Mouse (Mus musculus) macrophage (primary cell): ENCODE measurements around the gene Camkmt. TPM values are rescaled to one million over a fixed set of nuclear protein-coding genes. Genes with fewer than 3 reads are reported as not detected.

Source experiments
- H3K27ac ChIP-seq: fragments of 350-480 bp; formaldehyde crosslinking; 2 replicates; pipeline ENCODE4 v1.9.0; 2021
- H3K36me3 ChIP-seq: fragments of 350-480 bp; formaldehyde crosslinking; 2 replicates; pipeline ENCODE4 v1.9.0; 2021; ENCODE audit errors: inconsistent target
- H3K4me3 ChIP-seq: fragments of 350-480 bp; formaldehyde crosslinking; 2 replicates; pipeline ENCODE4 v1.9.0; 2021; ENCODE audit errors: inconsistent target
- H3K79me2 ChIP-seq: fragments of 350-480 bp; formaldehyde crosslinking; 2 replicates; pipeline ENCODE4 v1.9.0; 2021; ENCODE audit errors: inconsistent target
- WGBS: methylation state at CpG from one replicate; pipeline ENCODE4 v1.1.7; 2026; ENCODE audit warnings: inconsistent platforms; ENCODE audit not compliant: missing documents; 5-methylcytosine and 5-hydroxymethylcytosine counted together
- polyA plus RNA-seq: library from polyadenylated mRNA; stranded (reverse); fragments of 250-400 nt; gene quantifications from 3 replicates; pipeline ENCODE4 v1.2.4, GENCODE M21; 2018; ENCODE audit warnings: inconsistent platforms

Camkmt gene
- polyA plus RNA-seq, 1 experiment from 2014 or later: 4.7 TPM

- Histone ChIP-seq H3K4me3 (no peak overlapping the region), H3K79me2 (no peaks in the 10 kb centered on the region), H3K27ac (no peak overlapping the region), H3K36me3 (no peaks in the 10 kb centered on the region)
- WGBS: 84% methylated on average over 4 of the region's 4 CpGs
These were observed 310.4 kb downstream of the Camkmt start for GRCm38 (mm10) chr17:85400751-85401150.

- WGBS: 89% methylated on average over 5 of the region's 5 CpGs
- Histone ChIP-seq H3K4me3 (no peak overlapping the region), H3K36me3 (no peaks in the 10 kb centered on the region), H3K27ac (no peak overlapping the region), H3K79me2 (no peaks in the 10 kb centered on the region)
These were observed 314.8 kb downstream of the Camkmt start for GRCm38 (mm10) chr17:85405161-85405560.

GRCm38 (mm10) chr17:85406195-85406594, 315.8 kb downstream of the Camkmt start:
- WGBS: 96% methylated on average over 10 of the region's 10 CpGs
- no peaks in the 10 kb centered on the region for H3K79me2 ChIP-seq
- no peak overlapping the region for H3K4me3 ChIP-seq
- H3K27ac ChIP-seq: no peak overlapping the region
- H3K36me3 ChIP-seq: no peaks in the 10 kb centered on the region

DNA sequence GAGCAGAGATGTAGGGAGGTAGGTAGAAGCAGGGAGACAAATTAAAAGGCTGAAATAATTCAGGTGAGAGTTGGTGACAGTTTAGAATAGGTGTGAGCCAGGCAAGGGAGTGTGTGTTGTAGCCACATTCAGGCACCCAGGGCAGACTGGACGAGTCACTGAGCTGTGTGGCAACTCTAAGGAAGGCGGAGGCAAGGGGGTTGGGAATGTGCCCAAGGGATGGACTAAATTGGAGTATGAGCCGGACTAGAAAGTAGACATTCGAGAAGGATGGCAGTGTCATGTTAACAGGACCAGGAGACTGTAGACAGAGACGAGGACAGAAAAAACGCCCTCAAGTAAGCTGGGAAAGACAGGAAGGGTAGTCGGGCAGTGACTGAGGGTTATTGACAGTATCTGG, 338.5 kb downstream of the Camkmt start:
- H3K36me3 ChIP-seq: no peaks in the 10 kb centered on the region
- WGBS: 94% methylated on average over 7 of the region's 7 CpGs
- H3K79me2 ChIP-seq: no peaks in the 10 kb centered on the region
- no peak overlapping the region for H3K4me3 ChIP-seq
- no peak overlapping the region for H3K27ac ChIP-seq

GRCm38 (mm10) chr17:85432923-85433322, 342.6 kb downstream of the Camkmt start:
- Histone ChIP-seq H3K79me2 (no peaks in the 10 kb centered on the region), H3K4me3 (no peak overlapping the region), H3K36me3 (no peaks in the 10 kb centered on the region), H3K27ac (no peak overlapping the region)
- 64% methylated on average over 8 of the region's 8 CpGs for WGBS

- Histone ChIP-seq H3K79me2 (no peaks in the 10 kb centered on the region), H3K4me3 (no peak overlapping the region), H3K36me3 (no peaks in the 10 kb centered on the region), H3K27ac (no peak overlapping the region)
- WGBS: 89% methylated on average over 8 of the region's 8 CpGs
These were observed 352.7 kb downstream of the Camkmt start for GRCm38 (mm10) chr17:85443036-85443435.

DNA sequence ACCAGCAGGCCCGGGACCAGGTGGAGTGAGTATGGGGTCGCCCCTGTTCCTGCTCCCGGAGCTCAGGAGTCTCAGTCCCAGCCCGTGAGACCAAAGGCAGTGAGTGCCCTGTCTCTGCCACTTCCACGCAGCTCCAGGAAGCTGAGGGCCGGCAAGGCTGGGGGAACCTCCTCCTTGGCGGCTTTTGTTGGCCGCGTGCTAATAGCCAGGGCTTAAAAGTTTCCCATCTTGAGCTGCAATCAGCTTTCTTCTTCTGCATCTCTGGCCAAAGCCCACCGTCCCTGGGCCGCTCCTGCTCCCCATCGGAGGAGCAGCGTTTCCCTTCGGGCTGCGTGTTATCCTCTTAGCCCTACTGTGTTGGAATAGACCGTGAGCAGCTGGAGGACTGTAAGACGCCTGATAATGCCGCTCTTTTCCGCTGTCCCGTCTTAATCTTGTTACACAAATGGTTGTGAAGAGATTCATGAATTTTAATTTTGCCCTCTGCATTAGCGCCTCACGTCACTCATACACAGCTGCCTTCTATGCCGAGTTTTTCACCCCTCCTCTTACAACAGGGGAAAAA, 364.1 kb downstream of the Camkmt start:
- no peak overlapping the region for H3K27ac ChIP-seq
- no peaks in the 10 kb centered on the region for H3K79me2 ChIP-seq
- WGBS: 9% methylated on average over 23 of the region's 23 CpGs
- no peaks in the 10 kb centered on the region for H3K36me3 ChIP-seq
- H3K4me3 ChIP-seq: no peak overlapping the region

DNA sequence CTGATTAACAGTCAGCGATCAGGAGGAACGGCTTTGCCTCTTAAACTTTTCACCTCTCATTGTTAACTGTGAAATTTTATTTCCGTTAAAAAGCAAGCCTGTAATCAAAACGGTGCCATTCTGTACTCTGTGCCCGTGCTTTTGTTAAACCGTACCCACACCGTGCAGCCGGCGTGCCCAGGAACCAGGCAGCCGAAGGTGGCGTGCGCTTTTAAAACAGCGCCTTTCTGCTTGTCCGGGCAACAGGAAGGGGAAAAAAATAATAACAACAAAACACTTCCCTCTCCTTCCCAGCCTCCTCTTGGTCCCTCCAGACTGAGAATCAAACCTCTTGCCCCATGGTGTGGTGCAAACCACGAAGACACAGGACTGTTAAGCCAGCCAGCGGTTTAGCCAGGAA, 364.7 kb downstream of the Camkmt start:
- Histone ChIP-seq H3K79me2 (no peaks in the 10 kb centered on the region), H3K4me3 (no peak overlapping the region)

GRCm38 (mm10) chr17:85458075-85458474, 367.7 kb downstream of the Camkmt start:
- WGBS: 16% methylated on average over 14 of the region's 14 CpGs
- H3K36me3 ChIP-seq: no peaks in the 10 kb centered on the region
- no peak overlapping the region for H3K4me3 ChIP-seq
- no peaks in the 10 kb centered on the region for H3K79me2 ChIP-seq
- no peak overlapping the region for H3K27ac ChIP-seq

More for the DNA sequence above, 364.7 kb downstream of the Camkmt start:
- H3K36me3 ChIP-seq: no peaks in the 10 kb centered on the region
- no peak overlapping the region for H3K27ac ChIP-seq
- WGBS: 4% methylated on average over 16 of the region's 16 CpGs

DNA sequence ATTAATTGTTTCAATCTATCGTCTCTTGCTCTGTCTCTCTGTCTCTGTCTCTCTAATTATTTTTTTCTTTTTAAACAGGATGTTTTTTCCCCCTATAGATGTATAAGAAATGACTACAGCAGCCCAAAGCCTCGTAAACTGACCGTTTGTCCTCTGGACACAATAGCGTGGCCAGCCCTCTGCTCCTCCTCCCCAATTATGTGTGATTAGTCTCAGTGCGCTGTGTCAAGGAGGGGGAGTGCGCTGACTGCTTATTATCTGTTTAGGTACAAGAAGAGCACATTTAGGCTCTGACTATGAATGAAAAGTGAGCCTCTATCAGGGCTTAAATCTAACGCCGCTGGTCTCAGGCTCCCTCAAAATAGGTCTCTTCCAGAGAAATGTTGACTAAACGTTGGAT, 368.2 kb downstream of the Camkmt start:
- no peak overlapping the region for H3K4me3 ChIP-seq
- 34% methylated on average over 9 of the region's 9 CpGs for WGBS
- H3K27ac ChIP-seq: no peak overlapping the region
- H3K79me2 ChIP-seq: no peaks in the 10 kb centered on the region
- no peaks in the 10 kb centered on the region for H3K36me3 ChIP-seq

- no peaks in the 10 kb centered on the region for H3K79me2 ChIP-seq
- 41% methylated on average over 3 of the region's 3 CpGs for WGBS
- no peaks in the 10 kb centered on the region for H3K36me3 ChIP-seq
- H3K4me3 ChIP-seq: no peak overlapping the region
- H3K27ac ChIP-seq: no peak overlapping the region
These were observed 371.2 kb downstream of the Camkmt start for GRCm38 (mm10) chr17:85461577-85461976.

DNA sequence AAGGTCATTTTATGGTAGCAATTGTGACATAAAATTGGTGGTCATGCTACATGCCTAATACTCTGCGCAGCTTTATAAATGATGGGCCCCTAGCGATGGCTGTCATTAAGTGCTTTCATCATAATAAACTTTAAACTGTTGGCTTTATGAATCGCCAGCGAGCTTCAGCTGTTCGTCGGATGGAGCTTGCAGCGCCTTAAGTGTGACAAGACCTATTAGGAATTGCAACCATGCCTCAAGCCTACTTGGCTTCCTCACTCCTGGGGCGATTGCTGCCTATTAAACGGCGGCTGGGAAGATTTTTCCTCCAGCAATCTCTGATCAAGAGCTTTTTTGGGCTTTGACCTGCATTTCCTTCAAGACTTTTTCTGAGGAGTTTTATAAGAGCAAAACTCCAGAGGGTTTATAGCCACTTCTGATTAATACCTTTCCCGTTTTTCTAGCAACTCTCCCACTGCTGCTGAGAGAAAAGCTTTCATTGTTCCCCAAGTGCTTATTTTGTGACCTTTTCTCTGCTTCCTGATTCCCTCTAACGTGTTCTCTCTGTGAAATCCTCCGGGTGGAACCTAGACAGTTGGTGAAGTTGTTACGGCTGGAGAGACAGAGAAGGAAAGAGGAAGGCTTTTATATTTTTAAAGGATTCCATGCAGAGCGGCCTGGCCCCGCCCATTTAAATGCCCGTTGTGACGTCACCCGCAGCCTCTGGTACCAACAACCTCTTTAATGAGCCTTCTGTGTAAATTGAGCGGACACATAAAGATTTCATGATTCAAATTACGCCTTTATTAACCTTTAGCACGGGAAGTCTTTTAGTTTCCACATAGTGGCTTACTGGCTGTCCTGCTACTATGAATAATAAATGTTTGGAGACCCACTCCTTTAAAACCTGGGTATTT, 373.4 kb downstream of the Camkmt start:
- Histone ChIP-seq H3K4me3 (no peak overlapping the region), H3K27ac (no peak overlapping the region), H3K79me2 (no peaks in the 10 kb centered on the region), H3K36me3 (no peaks in the 10 kb centered on the region)
- 18% methylated on average over 22 of the region's 22 CpGs for WGBS

DNA sequence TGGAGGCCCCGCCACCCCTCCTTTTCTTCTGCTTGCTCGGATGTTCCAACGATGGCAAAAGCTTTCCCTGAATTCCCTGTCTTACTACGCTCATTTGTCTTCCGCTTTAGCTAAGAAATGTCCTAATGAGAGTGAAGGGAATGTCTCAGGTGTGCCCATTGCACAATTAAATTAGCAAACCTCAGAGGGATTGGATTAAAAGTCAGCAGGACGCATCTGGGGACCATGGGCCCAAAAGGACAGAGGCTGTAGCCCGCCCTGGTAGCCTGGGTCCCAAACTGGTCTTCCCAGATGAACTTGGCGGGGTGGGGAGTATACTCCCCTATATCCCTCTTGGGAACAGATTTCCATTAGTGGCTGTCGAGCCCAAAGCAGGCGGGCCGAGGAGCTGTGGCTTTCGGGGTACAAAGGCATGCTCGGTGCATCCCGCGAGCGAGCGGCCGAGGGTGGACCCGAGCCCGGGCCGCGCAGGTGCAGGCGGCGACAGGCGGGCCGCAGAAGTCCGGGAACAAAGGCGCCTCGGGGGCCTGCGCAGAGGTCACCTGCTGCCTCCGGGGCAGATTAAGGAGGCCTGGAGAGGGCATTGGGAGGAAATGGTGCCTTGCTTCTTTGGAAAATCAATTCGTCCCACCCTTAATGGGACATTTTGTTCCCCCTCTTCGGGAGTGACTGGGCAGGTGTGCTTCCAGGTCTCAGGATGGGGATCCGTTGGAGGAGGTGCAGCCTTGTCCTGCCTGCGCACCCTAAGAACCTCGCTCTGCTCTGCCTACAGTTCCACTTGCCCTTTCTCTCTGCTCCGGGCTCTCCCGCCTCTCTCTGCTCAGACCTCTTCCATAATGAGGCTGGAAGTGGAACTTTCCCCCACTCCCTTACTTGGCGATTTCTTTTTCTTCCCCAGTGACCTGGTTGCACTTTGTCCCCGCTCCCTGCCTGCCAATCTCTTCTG, 374.4 kb downstream of the Camkmt start:
- H3K27ac ChIP-seq: no peak overlapping the region
- WGBS: 14% methylated on average over 38 of the region's 40 CpGs
- no peaks in the 10 kb centered on the region for H3K36me3 ChIP-seq
- H3K79me2 ChIP-seq: no peaks in the 10 kb centered on the region
- no peak overlapping the region for H3K4me3 ChIP-seq

DNA sequence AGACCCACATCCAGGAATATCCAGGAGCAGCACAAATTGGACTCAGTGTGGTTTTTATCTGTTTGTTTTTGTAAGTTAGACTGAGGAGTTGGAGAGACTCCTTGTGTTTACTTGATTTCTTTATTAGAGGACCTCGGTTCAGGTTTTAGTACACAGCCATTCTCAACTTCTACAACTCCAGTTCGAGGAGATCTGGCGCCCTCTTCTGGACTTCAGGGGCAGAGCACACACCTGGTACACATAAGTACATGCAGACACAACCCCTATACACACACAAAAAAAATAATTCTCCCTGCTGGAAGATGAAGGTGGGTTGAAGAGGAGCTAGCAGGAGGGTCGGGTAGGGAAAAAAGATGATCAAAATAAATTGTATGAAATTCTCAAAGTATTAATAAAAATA, 379.4 kb downstream of the Camkmt start:
- 77% methylated on average over 4 of the region's 4 CpGs for WGBS

More for the DNA sequence above, 379.4 kb downstream of the Camkmt start:
- Histone ChIP-seq H3K36me3 (no peaks in the 10 kb centered on the region), H3K4me3 (no peak overlapping the region), H3K27ac (no peak overlapping the region), H3K79me2 (no peaks in the 10 kb centered on the region)
